Mouse (Mus musculus) gastrocnemius, postnatal 4 days (tissue): ENCODE measurements at regions not wholly inside any gene's neighbourhood (a gene's known extent, or its start where the extent isn't known, plus 50 kb on each side); places are given as distances from the start of the nearest gene placed in this dataset.

Source experiments
- DNase-seq, 2 experiments: peaks; one replicate each; pipeline ENCODE4 v3.0.0; 2021 to 2022; ENCODE audit warnings: low spot score in 2 of 2, mixed read lengths in 2 of 2

- no peak for DNase-seq
These were observed 148.1 kb upstream of the Stac start for GRCm38 (mm10) chr9:111838069-111838820.

- peak in 1 of 2 experiments; percentile 10 for DNase-seq
These were observed 131.9 kb upstream of the Stac start for GRCm38 (mm10) chr9:111822094-111822493.

GRCm38 (mm10) chr9:111817461-111817860 is 127.3 kb upstream of the Stac start:
- no peak for DNase-seq

- no peak for DNase-seq
These were observed 114.8 kb upstream of the Stac start for GRCm38 (mm10) chr9:111804931-111805330.

- no peak for DNase-seq
These were observed 111.2 kb upstream of the Stac start for GRCm38 (mm10) chr9:111801381-111801780.

- DNase-seq, result no peak
These were observed 110.7 kb upstream of the Stac start for GRCm38 (mm10) chr9:111800869-111801268.

- no peak for DNase-seq
These were observed 88.8 kb upstream of the Stac start for GRCm38 (mm10) chr9:111778981-111779380.

- DNase-seq, result no peak
These were observed 87.4 kb upstream of the Stac start for GRCm38 (mm10) chr9:111777433-111778135.

GRCm38 (mm10) chr9:111774229-111774628 is 84.1 kb upstream of the Stac start:
- no peak for DNase-seq

- no peak for DNase-seq
These were observed 72.7 kb upstream of the Stac start for GRCm38 (mm10) chr9:111762653-111763468.

GRCm38 (mm10) chr9:111755235-111755634 is 65.1 kb upstream of the Stac start:
- DNase-seq, result no peak

- no peak for DNase-seq
These were observed 56.0 kb upstream of the Stac start for GRCm38 (mm10) chr9:111746151-111746550.

GRCm38 (mm10) chr9:111745206-111745605 is 55.1 kb upstream of the Stac start:
- DNase-seq, result no peak
